Mouse (Mus musculus): Measurements from ENCODE around the gene Slco4a1. TPM values are rescaled to one million over a fixed set of nuclear protein-coding genes. Genes with fewer than 3 reads are reported as not detected.

Slco4a1 gene
- total RNA-seq, 2 experiments from 2014 or later: 0.96 to 1.2 TPM

DNA sequence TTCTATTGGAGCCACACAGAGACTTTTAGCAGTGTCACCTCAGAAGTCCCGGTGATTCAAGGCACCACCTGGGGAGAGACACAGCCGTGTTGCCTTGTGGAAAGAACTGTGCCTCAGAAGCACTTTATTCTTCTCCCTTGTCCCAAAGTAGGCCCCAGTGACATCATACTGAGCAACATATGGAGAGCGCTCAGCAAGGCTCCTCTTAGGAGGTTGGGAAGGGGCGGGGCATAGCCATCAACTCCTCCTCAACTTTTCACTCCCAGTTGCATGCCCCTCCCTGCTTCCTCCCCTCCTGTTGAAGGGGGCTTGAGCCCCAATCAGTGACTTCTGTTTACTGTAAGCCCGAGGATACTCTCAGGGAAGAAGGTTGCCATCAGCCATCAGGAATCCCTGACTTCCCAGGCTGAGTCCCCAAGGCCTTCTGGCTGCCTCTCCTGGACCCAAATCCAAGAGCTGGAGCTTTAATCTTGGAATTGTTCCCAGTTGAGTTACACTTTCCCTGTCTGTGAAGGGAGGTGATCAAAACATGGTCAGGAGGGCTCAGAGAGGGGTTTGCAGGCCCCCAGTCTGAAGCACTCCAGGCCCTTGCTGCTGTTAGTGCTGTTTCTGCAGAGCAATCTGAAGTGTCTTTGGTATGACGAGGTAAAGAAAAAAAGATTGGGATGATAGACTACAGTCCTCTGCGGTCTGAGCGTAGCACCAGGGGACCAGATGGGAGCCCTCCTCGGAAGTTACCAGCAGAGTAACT lies 45.3 kb downstream of the Slco4a1 start:
- DNase-seq (ENCODE audit: extremely low spot score in 1 of 2, low spot score in 1 of 2): no peak

DNA sequence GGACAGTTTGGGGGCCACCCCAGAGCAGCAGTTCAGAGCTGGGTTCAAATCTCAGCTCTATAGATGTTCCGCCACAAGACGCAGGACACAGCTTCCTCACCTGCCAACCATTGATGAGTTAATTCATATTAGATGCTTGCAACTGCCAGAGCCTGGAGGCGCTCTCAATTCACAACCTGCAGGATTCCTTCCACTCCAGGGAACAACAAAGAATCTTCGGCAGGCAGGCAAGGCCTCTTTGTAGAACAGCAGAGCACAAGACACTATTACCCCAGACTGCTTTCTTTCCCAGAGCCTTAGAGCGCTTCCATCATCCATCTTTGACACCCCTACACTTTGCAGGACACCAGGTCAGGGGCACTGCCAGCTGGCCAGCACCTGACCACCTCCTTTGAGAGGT lies 50.2 kb downstream of the Slco4a1 start:
- no peak for DNase-seq (ENCODE audit: extremely low spot score in 1 of 2, low spot score in 1 of 2)

DNA sequence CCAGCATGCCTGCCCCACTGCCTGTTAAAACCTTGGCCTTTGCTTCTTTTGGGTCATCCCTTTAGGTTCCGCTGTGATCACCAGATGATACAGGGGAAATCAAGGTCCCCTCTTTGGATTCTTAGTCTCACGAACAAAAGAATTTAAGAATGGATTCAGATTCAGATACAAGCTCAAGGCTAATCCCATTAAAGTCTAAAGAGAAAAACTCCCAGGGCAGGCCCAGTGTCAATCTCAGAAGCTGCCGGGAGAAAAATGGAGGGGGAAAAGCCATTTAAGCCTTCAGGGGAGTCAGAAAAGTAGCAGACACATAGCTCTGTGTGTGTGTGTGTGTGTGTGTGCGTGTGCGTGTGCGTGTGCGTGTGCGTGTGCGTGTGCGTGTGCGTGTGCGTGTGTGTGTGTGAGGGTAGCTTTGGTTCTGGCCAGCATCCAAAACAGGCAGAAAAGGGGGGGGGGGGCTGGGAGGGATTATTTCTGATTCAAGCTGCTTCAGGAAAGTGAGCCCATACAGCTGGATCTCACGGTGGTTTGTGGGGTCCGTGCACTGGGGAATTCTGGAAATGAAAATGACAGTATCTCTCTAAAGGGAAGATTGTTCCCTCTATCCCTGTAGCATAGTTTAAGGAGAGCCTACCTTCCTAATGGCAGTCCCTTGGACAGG lies 52.5 kb downstream of the Slco4a1 start:
- no peak for DNase-seq (ENCODE audit: extremely low spot score in 1 of 2, low spot score in 1 of 2)

DNA sequence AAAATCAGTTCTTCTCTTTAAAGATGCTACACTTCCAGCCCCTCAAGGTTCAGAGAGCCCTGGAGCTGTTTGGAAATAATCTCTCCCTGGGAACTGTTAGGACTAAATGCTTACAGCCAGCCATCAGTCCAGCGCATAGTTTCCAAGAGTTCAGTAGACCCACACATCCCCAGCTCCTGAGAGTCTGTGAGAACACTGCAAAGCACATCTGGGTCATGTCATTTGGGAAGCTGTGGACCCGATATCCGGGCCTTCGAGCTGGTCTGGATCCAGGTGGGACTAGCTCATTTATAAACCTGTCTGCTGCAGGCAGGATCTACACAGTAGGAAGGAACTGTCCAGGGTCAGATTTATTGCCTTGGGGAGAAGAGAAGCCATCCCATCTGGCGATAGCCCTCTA lies 54.8 kb downstream of the Slco4a1 start:
- DNase-seq (ENCODE audit: extremely low spot score in 1 of 2, low spot score in 1 of 2): no peak

DNA sequence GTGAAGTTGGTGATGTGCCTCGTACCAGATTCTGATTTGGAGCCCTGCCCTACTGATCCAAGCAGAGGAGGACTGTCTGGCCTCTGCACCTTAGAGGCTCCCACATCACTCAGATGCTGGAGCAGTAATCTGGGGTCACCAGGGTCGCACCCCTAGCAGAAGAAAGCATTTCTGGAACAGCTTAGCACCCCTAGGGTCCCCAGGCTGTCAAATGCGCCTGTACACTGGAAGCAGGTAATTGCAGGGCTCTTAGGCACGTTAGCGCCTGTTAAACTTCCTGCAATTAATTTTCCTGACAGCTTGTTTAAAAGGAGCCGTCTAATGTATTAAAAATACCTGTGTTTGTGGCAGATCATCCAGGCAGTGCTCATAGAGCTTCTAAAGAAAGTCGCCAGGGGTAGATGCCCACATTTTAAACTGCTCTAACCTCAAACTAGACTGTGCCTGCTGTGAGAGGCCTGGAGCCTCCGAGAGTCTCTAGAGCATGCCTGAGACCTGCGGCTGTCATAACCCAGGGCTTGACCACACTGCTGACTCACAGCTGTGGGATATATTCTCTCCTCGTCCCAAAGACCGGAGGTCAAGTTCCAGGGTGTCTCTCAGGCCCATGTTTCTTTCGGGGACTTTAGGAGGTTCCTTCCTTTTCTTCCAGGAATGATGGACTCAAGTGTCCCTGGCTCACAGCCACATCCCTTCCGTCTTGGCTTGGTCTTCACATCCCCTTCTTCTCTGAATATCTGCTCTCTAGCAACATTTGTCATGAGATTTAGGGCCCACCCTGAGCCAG lies 56.0 kb downstream of the Slco4a1 start:
- no peak for DNase-seq (ENCODE audit: extremely low spot score in 1 of 2, low spot score in 1 of 2)

DNA sequence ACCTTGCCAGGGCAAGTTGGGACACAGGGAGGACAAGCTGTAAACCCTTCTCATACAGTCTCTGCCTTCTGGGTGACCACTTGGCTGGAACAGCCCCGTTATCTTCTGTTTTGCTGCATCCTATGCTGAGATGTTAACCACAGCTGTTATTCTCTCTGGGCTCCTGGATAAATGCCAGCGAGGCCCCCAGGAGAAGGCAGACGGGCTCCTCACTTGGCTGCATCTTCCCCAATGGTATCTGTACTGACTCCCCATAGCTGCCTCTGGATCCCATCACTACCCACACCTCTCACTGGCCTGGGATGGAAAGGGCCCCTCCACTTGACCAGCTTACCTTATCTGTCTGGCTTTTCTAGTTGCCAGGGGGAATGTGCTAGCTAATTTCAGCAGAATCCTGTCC lies 57.0 kb downstream of the Slco4a1 start:
- no peak for DNase-seq (ENCODE audit: extremely low spot score in 1 of 2, low spot score in 1 of 2)

DNA sequence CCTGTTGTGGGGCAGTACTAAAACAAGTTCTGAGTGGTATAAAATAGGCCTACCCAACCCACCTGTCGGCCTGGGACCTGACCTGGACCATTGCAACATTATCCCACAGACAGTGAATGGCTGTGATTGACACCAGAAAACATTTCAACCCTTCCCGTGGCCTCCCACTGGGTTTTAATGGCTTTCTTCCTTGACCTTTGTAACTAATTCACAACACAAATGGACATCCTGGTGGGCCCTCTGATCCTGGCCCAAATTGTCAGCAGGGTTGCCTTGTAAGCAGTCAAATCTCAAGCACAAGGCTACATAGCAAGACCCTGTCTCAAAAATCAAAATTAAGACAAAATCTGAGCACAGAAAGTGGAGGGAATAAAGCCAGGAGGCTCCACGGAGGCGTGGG lies 57.8 kb downstream of the Slco4a1 start:
- DNase-seq (ENCODE audit: extremely low spot score in 1 of 2, low spot score in 1 of 2): no peak

DNA sequence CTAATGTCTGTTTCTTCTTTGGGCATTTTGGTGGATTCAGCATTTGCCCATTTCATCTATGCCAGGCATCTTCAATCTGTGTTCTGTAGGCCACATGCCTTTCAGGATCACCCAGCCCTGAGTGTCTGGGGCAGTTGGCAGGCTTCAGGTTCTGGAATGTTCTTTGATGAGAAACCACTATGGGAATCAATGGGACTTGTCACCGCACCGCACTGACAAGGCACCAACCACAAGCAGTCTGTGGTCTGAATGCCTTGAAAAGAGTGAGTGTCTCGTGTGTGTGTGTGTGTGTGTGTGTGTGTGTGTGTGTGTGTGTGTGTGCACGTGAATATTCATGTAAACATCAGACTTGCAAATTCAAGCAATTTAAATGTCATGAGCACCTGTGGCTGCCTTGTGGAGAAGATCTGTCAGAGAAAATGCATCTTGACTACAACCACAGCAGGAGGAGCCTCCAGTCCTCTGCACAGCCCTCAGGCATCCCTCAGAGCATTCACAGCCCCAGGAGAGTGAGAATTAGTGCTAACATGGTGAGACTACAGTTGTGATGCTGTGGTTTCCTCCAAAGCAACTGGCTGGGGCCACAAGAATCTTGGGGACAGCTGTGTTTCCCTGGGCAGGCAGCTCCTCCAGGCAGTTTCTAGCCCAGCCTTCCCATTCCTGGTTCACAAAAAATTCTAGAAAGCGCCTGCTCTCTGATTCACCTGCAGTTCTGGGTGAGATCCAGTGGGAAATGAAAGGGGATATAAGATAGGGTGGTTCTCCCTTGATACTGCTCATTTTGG lies 65.6 kb downstream of the Slco4a1 start:
- no peak for DNase-seq (ENCODE audit: extremely low spot score in 1 of 2, low spot score in 1 of 2)

DNA sequence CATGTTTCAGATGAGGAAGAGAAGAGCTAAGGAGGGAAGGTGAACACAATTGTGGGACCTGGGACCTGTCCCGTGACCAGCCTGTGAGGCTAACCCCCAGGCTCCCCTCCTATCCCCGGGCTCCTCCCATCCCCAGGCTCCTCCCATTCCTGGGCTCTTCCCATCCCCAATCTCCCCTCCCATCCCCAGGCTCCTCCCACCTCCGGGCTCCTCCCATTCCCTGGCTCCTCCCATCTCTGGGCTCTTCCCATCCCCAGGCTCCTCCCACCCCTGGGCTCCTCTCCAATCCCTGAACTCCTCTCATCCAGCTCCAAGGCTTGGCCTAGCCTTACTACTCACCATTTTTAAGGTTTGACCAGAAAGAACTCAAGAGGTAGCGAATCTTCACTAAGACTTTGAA lies 66.8 kb downstream of the Slco4a1 start:
- DNase-seq (ENCODE audit: extremely low spot score in 1 of 2, low spot score in 1 of 2): no peak

Other genes starting within 250 kb of the Slco4a1 start
- 10 to 100 TPM in 1 of 2 experiments, 1 to 10 TPM in 1; 5.7 to 10.2 TPM for gene Lama5, start 230.4 kb upstream of the Slco4a1 start, total RNA-seq (2021)
- gene Rps21, start 198.9 kb upstream of the Slco4a1 start, total RNA-seq (2021): 100 to 1,000 TPM; 617 to 738 TPM
- gene Cables2, start 182.7 kb upstream of the Slco4a1 start, total RNA-seq (2021): 10 to 100 TPM; 32.3 to 38.2 TPM
- gene Rbbp8nl, start 166.4 kb upstream of the Slco4a1 start, total RNA-seq (2021): not detected
- gene Gata5, start 121.5 kb upstream of the Slco4a1 start, total RNA-seq (2021): not detected
- 1 to 10 TPM; 4.4 TPM for gene Ntsr1, start 43.7 kb downstream of the Slco4a1 start, total RNA-seq (2021)
- 10 to 100 TPM; 17.8 to 21.2 TPM for gene Mrgbp, start 125.1 kb downstream of the Slco4a1 start, total RNA-seq (2021)
- gene Ogfr, start 133.0 kb downstream of the Slco4a1 start, total RNA-seq (2021): 10 to 100 TPM; 43.2 to 45.6 TPM
- gene Col9a3, start 141.5 kb downstream of the Slco4a1 start, total RNA-seq (2021): 10 to 100 TPM; 15.5 to 16.0 TPM
- gene Tcfl5, start 186.5 kb downstream of the Slco4a1 start, total RNA-seq (2021): under 1 TPM; 0.42 to 0.49 TPM

Data from layer of hippocampus, postnatal 25 days (tissue).